Mouse (Mus musculus) ES-E14 (cell line): ENCODE measurements around the gene Afm. TPM values are rescaled to one million over a fixed set of nuclear protein-coding genes. Genes with fewer than 3 reads are reported as not detected.

Source experiments
- DNase-seq: peaks from one replicate; pipeline ENCODE4 v3.0.0-alpha.2; 2013; ENCODE audit warnings: low read depth, low spot score
- H3K27ac ChIP-seq: 2 replicates; pipeline ENCODE4 v1.5.1; 2012; ENCODE audit warnings: low read depth, mild to moderate bottlenecking, low read length, moderate library complexity, mixed read lengths; ENCODE audit not compliant: poor library complexity, insufficient read depth, severe bottlenecking
- H3K36me3 ChIP-seq: 2 replicates; pipeline ENCODE4 v1.6.1; 2012; ENCODE audit warnings: mild to moderate bottlenecking, low read length, moderate library complexity, mixed read lengths; ENCODE audit not compliant: control insufficient read depth, poor library complexity, insufficient read depth, severe bottlenecking
- H3K4me1 ChIP-seq, 2 experiments: fragments of 150-350 bp in 1 of 2; sonication (generic) in 1 of 2; 2 replicates each; pipeline ENCODE4 v1.6.1; 2012; ENCODE audit warnings: low read length in 2 of 2, mild to moderate bottlenecking in 1 of 2, mixed read lengths in 1 of 2; ENCODE audit not compliant: control insufficient read depth in 2 of 2, insufficient read depth in 2 of 2, poor library complexity in 1 of 2
- H3K4me3 ChIP-seq, 2 experiments: fragments of 150-350 bp in 1 of 2; sonication (generic) in 1 of 2; 2 replicates each; pipeline ENCODE4 v1.5.1; 2012; ENCODE audit warnings: low read length in 2 of 2, low read depth in 1 of 2, mild to moderate bottlenecking in 1 of 2, mixed read lengths in 1 of 2; ENCODE audit not compliant: insufficient read depth in 1 of 2, poor library complexity in 1 of 2, severe bottlenecking in 1 of 2
- H3K9ac ChIP-seq: 2 replicates; pipeline ENCODE4 v1.6.1; 2012; ENCODE audit warnings: low read depth, mild to moderate bottlenecking, low read length, mixed read lengths; ENCODE audit not compliant: poor library complexity, insufficient read depth, severe bottlenecking
- H3K9me3 ChIP-seq: fragments of 150-350 bp; sonication (generic); 2 replicates; pipeline ENCODE4 v1.6.1; 2012; ENCODE audit warnings: low read depth, mild to moderate bottlenecking, low read length; ENCODE audit not compliant: control insufficient read depth, insufficient read depth
- CHD2 ChIP-seq: IDR thresholded peaks from 2 replicates; pipeline ENCODE4 v1.6.1; 2014; ENCODE audit warnings: mild to moderate bottlenecking, low read depth, low read length, inconsistent platforms
- HCFC1 ChIP-seq: IDR thresholded peaks from 2 replicates; pipeline ENCODE4 v1.6.1; 2012; ENCODE audit warnings: low read length, inconsistent platforms, borderline replicate concordance; ENCODE audit not compliant: insufficient read depth
- MAFK ChIP-seq: IDR thresholded peaks from 2 replicates; pipeline ENCODE4 v1.6.1; 2014; ENCODE audit warnings: mild to moderate bottlenecking, low read depth, low read length, inconsistent platforms; ENCODE audit not compliant: insufficient read depth
- ZC3H11A ChIP-seq: IDR thresholded peaks from 2 replicates; pipeline ENCODE4 v1.6.1; 2012; ENCODE audit warnings: low read depth, mild to moderate bottlenecking, inconsistent platforms, low read length, borderline replicate concordance
- ZNF384 ChIP-seq: IDR thresholded peaks from 2 replicates; pipeline ENCODE4 v1.6.1; 2012; ENCODE audit warnings: low read depth, low read length, inconsistent platforms
- in situ Hi-C, 2 experiments: fragments of 600-800 bp; cut with MboI; formaldehyde crosslinking; loops; one replicate each; pipeline ENCODE4 v1.15.1; 2025; ENCODE audit warnings: low sequenced_read_pairs in 2 of 2, inconsistent platforms in 1 of 2; ENCODE audit not compliant: unreplicated experiment in 2 of 2
- total RNA-seq: library from RNA; depleted of rRNA; stranded (reverse); fragments of 300-350 nt; gene quantifications from 2 replicates; pipeline ENCODE4 v1.2.3, GENCODE M21; 2012

Gene Afm
- total RNA-seq, 1 experiment, result not detected

DNA sequence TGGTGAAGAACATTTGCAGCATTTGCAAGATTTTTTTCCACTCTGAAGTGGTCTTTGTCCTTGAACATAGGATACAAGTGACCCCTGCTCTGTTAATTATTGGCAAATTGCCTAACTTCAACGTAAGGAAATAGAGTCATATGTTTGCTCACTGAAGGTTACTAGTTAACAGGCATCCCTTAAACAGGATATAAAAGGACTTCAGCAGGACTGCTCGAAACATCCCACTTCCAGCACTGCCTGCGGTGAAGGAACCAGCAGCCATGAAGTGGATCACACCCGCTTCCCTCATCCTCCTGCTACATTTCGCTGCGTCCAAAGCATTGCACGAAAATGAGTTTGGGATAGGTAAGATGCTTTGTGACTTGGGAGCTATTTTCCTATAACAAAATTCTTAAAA, 28.2 kb upstream of the Afm start, which contains the start of gene Afp:
Gene Afp (plus strand): TSS at position 220 of the 400 bp plus-strand sequence.
- no peak for DNase-seq
- in situ Hi-C loops, result no loop called here
- no peak within 1 kb of the TSS for H3K9ac ChIP-seq
- H3K9me3 ChIP-seq, result no peaks in the 10 kb centered on the region
- TF ChIP-seq ZC3H11A (no peak), ZNF384 (no peak), CHD2 (no peak)
- H3K27ac ChIP-seq, result no peak within 1 kb of the TSS
- no peaks in the 10 kb centered on the region for H3K36me3 ChIP-seq
- H3K4me3 ChIP-seq, result no peak within 1 kb of the TSS
- H3K4me1 ChIP-seq, result no peaks in the 10 kb centered on the region

DNA sequence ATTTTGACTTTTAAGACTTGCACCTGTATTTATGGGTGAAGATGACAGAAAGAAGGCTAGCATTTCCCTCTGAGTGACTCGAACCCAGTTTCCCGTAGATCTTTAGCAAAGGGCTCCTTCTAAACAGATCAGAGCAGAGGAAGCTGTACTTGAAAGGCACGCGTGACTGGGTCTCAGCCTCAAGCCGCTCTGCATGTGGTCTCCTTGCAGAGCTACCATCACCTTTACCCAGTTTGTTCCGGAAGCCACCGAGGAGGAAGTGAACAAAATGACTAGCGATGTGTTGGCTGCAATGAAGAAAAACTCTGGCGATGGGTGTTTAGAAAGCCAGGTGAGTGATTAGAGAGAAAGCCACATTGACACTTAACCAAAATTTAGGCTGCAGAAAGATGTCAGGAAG, 26.3 kb upstream of the Afm start:
- H3K9ac ChIP-seq, result no peak overlapping the region
- in situ Hi-C loops, result no loop called here
- H3K4me3 ChIP-seq, result no peak overlapping the region
- H3K27ac ChIP-seq, result no peak overlapping the region
- TF ChIP-seq MAFK (no peak), HCFC1 (no peak), ZC3H11A (no peak), CHD2 (no peak), ZNF384 (no peak)
- DNase-seq, result no peak
- H3K9me3 ChIP-seq, result no peaks in the 10 kb centered on the region
- no peaks in the 10 kb centered on the region for H3K36me3 ChIP-seq
- no peaks in the 10 kb centered on the region for H3K4me1 ChIP-seq

DNA sequence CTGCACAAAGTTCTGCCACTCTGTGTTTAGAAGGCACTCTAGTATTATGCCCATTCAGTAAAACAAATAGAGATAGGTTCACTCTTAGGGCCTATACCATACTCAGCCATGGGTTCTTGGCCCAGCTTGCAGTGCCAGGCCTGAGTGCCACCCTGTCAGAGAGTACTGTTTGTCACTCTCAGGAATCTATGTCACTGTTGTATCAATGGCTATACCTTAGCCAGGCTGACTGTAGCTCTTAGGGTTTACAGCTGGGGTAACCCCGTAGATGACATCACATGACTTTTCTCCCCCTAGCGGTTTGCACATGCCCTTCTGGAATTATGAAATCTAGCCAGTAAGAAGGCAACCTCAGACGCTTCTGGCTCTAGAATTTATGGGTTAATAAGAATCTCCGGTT, 24.4 kb upstream of the Afm start:
- no peak for DNase-seq

DNA sequence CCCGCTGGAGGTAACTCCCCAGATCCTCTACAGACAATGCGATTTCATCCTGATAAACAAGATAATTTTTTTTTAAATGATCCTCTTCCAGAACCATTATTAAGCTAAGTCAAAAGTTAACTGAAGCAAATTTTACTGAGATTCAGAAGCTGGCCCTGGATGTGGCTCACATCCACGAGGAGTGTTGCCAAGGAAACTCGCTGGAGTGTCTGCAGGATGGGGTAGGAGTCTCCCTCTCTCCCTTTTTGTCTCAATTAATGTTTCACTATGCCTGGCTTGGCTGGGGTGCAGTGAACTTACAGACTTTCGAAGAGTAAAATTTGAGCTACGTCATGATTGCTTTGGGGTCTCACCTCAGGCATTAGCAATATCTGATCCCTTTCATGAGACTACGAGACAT, 19.2 kb upstream of the Afm start:
- DNase-seq, result no peak
- H3K36me3 ChIP-seq, result no peaks in the 10 kb centered on the region
- in situ Hi-C loops, result no loop called here
- no peak overlapping the region for H3K9ac ChIP-seq
- no peaks in the 10 kb centered on the region for H3K9me3 ChIP-seq
- no peak overlapping the region for H3K27ac ChIP-seq
- peaks cover 0 to 2% of the 10 kb centered on the region in 2 experiments; a peak in 1 of 4 replicates for H3K4me1 ChIP-seq
- no peak overlapping the region for H3K4me3 ChIP-seq
- TF ChIP-seq MAFK, result no peak
- no peak for TF ChIP-seq CHD2
- no peak for TF ChIP-seq ZC3H11A
- TF ChIP-seq HCFC1, result no peak
- TF ChIP-seq ZNF384, result no peak

More for the DNA sequence above, 24.4 kb upstream of the Afm start:
- no peak overlapping the region for H3K9ac ChIP-seq
- no peak overlapping the region for H3K4me3 ChIP-seq
- H3K9me3 ChIP-seq, result no peaks in the 10 kb centered on the region
- no peaks in the 10 kb centered on the region for H3K4me1 ChIP-seq
- in situ Hi-C loops, result no loop called here
- no peaks in the 10 kb centered on the region for H3K36me3 ChIP-seq
- no peak overlapping the region for H3K27ac ChIP-seq
- TF ChIP-seq HCFC1 (no peak), ZNF384 (no peak), CHD2 (no peak), MAFK (no peak), ZC3H11A (no peak)

DNA sequence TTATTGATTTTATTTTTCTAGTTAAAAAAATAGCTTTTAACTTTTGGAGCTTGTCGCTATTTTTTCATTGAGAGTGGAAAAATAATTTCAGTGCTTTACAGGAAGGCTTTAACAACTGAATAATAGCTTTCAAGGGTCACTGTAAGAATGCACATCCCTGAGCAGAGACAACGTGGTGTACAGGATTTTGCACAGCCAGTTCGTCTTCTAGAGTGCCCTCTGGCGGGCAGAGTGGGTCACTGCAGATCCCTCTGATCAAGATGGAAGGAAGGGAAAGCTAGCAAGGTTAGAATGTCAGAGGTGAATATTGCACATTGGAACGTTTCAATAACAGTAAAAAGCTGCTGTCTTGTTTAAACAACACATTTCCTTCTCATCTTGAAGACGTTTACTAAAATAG, 18.0 kb upstream of the Afm start:
- peak; percentile 57 for DNase-seq
- in situ Hi-C loops, result no loop called here
- no peaks in the 10 kb centered on the region for H3K36me3 ChIP-seq
- no peaks in the 10 kb centered on the region for H3K9me3 ChIP-seq
- H3K9ac ChIP-seq, result no peak overlapping the region
- no peak overlapping the region for H3K27ac ChIP-seq
- H3K4me3 ChIP-seq, result no peak overlapping the region
- 0 out of 2 replicates have a peak, but pooled peaks have one; percentile 21 for TF ChIP-seq ZC3H11A
- TF ChIP-seq CHD2, result no peak
- TF ChIP-seq ZNF384, result no peak
- TF ChIP-seq HCFC1, result no peak
- H3K4me1 ChIP-seq, result peaks cover 0 to 2% of the 10 kb centered on the region in 2 experiments; a peak in 1 of 4 replicates
